Mouse (Mus musculus) bone marrow macrophage, adult 2 months (primary cell): Measurements from ENCODE around the gene Hes5. TPM values are rescaled to one million over a fixed set of nuclear protein-coding genes. Genes with fewer than 3 reads are reported as not detected.
A peak's percentile ranks its signal among the peaks of the same experiment; 100 is the strongest.

Experiments
- H3K27ac ChIP-seq: 2 replicates; pipeline ENCODE4 v1.5.1; 2012; ENCODE audit warnings: low read depth, low read length; ENCODE audit not compliant: insufficient read depth
- H3K4me1 ChIP-seq: 2 replicates; pipeline ENCODE4 v1.6.1; 2012; ENCODE audit warnings: low read length; ENCODE audit not compliant: control insufficient read depth, insufficient read depth
- H3K4me3 ChIP-seq: 2 replicates; pipeline ENCODE4 v1.5.1; 2012; ENCODE audit warnings: mild to moderate bottlenecking, low read length, moderate library complexity; ENCODE audit not compliant: insufficient read depth
- CTCF ChIP-seq: IDR thresholded peaks from 2 replicates; pipeline ENCODE4 v1.5.1; 2012; ENCODE audit warnings: low read depth, mild to moderate bottlenecking, low read length, moderate library complexity
- POLR2A ChIP-seq: IDR thresholded peaks from 2 replicates; pipeline ENCODE4 v1.6.1; 2012; ENCODE audit warnings: mild to moderate bottlenecking, low read depth, low read length, borderline replicate concordance
- polyA plus RNA-seq: library from polyadenylated mRNA; stranded (reverse); fragments of >200 nt; gene quantifications from 2 replicates; pipeline ENCODE4 v1.2.4, GENCODE M21; 2012; ENCODE audit not compliant: missing spikeins, insufficient read depth, insufficient read length

Hes5 gene
- polyA plus RNA-seq, 1 experiment, result not detected

DNA sequence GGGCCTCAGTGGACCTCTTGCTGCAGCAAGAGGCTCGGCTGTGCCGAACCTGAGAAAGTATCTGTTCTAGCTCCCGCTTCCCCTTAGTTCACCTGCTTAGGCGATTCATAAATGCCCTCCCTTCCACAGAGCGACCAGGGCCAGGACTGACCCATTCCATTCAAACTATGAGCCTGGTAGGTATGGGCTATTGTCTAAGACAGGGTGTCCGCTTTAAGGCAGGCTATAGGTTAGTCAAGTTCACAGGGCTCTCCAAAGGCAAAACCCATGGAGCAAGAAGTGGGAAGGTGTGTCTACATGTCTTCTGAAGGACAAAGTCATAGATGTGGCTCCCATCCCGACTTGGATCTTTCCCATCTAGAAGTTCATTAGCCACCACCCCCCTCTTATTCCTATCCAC is 2.0 kb downstream of the Hes5 start:
- no peak overlapping the region for H3K4me3 ChIP-seq
- TF ChIP-seq CTCF (no peak), POLR2A (no peak)
- peaks cover 18% of the 10 kb centered on the region for H3K4me1 ChIP-seq
- no peak overlapping the region for H3K27ac ChIP-seq

DNA sequence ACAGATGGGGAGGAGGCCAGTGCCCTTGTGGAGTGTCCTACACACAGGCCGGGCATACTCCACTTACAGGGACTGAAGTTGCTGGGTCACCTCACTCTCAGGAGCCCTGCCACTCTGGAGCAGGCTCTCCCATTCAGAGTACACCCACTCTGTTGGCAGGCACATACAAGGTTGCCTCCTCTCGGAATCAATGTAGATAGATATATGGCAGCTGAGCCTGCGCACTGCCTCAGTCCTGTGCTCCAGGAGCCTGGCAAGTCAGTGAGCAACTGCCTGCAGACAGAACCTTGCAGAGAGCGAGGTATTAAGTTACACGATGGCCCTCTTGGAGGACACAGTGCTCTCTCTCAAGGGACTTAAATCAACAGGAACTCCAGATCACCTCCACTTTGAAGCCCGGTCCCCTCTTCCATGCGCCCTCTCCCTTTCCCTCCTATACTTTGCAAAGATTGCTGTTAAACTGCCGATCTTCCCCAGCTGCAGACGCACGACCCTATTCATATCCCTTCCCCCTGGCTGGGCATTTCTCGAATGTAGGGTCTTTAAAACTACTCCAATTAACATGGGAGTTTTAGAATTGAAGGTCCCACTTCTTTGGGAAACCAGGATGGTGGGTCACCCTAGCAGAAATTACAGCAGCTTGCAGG is 2.6 kb downstream of the Hes5 start:
- Histone ChIP-seq H3K4me3 (peak overlapping the region; percentile 27), H3K4me1 (peaks cover 23% of the 10 kb centered on the region), H3K27ac (no peak overlapping the region)
- TF ChIP-seq CTCF (no peak), POLR2A (no peak)

DNA sequence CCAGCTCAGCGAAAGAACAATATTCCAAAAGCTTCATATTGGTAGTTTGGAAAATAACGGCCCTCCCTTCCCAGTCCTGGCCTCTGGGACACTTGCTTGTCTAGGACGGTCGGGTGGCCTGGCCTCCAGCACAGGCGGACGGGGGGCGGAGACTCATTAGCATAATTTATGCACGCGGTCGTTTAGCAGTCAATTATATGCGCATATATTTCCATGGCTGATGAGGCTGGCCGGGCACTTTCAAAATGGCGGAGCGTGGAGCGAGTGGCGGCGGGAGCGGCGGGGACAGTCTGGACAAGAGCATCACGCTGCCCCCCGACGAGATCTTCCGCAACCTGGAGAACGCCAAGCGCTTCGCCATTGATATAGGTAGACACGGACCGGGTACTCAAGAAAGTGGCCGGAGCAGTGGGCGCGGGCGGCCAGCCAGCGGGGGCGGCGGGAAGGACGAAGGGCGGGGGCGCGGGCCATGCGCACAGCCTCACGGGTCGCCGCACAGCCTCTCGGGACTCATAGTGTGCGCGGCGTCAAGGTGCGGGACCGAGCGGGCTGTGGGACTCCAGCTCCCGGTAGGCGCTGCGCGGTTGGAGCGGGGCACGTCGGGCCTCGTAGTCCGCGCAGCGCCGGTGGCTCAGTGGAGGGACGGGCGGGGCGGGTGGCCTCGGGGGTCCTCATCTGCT is 3.3 kb downstream of the Hes5 start, which contains the start of gene Pank4:
Pank4 (plus strand) TSS at position 223 of the 680 bp plus-strand sequence.
- H3K4me1 ChIP-seq, result peaks cover 29% of the 10 kb centered on the region
- TF ChIP-seq CTCF (no peak), POLR2A (no peak)
- peak within 1 kb of the TSS; percentile 70 for H3K27ac ChIP-seq
- H3K4me3 ChIP-seq, result peak within 1 kb of the TSS; percentile 95

DNA sequence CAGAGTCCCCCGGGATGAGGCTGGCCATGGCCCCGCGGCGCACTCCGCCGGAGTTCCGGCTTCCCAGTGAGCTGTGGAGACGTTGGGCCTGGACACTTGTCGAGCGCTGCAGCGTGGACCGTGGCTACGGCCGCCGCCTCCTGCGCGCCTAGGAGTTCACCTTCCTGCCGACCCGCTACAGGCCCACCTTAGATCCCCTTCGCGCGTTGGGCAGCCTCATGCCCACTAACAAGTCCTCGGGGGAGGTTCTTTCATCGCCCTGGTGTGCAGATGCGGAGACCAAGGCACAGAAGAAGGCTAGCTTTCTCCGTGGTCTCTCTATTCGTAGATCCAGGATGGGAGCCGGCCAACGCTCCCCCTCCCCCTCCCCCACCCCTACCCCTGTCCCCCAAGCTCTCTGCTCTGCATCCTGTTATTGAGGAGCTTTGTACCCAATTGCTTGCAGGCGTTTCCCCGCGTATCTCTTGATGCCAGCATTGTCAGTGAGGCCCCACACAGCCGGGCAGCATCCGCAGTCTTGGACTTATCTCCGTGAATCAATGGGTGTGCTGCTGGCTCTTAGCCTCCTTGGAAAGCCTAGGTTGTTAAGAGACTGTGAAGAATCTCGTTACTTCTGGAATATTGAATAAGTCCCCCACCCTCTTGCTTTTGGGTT is 4.0 kb downstream of the Hes5 start:
- TF ChIP-seq CTCF (no peak), POLR2A (no peak)
- Histone ChIP-seq H3K27ac (peak overlapping the region; percentile 70), H3K4me1 (peaks cover 31% of the 10 kb centered on the region), H3K4me3 (peak overlapping the region; percentile 95)

DNA sequence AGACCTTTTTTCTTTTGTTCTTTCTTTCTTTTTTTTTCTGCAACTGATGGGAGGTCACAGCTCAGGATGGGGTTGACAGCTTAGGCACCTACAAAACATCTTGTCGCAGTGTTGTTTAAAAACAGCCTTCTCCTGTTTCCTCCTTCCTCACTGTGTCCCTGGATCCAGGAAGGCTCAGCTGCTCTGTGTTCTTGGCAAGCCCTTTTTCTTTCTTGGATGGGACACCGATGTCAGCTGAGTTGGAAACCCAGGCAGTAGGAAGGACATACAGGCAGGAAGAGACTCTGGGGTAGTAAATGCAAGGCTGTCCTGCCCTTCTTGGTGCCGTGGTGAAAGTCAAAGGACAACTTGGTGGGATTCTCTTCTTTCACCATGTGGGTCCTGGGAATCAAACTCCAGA is 5.1 kb downstream of the Hes5 start:
- Histone ChIP-seq H3K4me3 (no peak overlapping the region), H3K4me1 (peaks cover 31% of the 10 kb centered on the region), H3K27ac (no peak overlapping the region)
- TF ChIP-seq CTCF (no peak), POLR2A (no peak)

DNA sequence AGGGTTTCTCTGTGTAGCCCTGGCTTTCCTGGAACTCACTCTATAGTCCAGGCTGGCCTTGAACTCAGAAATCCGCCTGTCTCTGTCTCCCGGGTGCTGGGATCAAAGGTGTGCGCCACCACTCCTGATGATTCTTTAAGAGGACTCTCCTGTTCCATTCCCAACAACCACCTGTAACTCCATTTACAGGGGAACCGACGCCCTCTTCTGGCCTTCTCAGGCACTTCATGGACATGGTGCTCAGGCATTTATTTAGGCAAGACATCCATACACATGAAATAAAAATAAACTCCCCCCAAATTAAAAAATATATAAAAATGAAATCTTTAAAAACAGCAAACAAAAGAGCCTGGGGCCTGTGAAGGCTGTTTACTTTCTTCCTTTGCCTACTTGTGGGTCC is 6.5 kb downstream of the Hes5 start:
- Histone ChIP-seq H3K4me1 (peaks cover 31% of the 10 kb centered on the region), H3K27ac (peak overlapping the region; percentile 31), H3K4me3 (no peak overlapping the region)
- TF ChIP-seq CTCF (no peak; the same call in 1 of the 2 replicates), POLR2A (no peak)

DNA sequence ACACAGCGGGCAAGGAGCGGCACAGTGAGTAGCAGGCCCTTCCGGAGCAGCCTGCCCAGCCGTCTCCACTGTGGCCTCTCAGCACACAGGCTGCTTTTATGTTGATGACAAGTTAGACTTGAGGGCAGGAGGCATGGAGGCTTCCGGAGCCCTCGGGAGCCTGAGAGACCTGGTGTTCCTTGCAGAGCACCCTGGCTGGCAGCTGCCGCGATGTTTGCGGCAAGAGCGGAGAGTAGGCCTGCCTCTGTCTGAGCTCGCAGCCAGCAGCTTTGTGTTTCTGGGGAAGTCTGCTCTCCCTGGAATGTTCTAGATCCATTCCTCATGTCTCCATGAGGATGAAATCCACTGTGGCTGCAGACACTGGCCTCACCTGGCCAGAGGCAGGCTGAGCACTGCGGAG is 11.8 kb downstream of the Hes5 start:
- no peak overlapping the region for H3K27ac ChIP-seq
- peaks cover 14% of the 10 kb centered on the region for H3K4me1 ChIP-seq
- H3K4me3 ChIP-seq, result no peak overlapping the region
- TF ChIP-seq CTCF (no peak), POLR2A (no peak)

DNA sequence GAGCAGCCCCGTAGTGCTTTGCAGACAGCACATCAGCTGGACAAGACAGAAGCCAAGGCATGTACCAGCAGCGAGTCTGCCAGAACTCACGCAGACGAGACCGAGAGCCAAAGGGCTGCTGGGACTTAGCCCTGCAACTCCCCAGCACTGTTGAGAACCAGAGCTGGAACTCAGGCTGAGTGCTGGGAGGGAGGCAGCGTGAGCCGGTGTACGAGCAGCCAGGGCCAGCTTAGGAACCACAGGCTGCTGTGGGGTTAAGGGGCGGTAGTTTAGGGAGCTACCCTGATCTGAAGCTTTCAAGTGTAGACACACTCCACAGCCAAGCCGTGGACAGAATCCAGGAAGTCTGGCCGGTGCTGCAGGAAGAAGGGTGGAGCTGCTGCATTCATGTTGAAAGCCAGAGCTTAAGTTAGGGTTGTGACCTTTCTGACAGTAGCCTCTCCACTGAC is 13.5 kb downstream of the Hes5 start:
- Histone ChIP-seq H3K4me3 (no peak overlapping the region), H3K4me1 (peaks cover under 1% of the 10 kb centered on the region; the same call in 1 of the 2 replicates), H3K27ac (no peak overlapping the region)
- TF ChIP-seq POLR2A (no peak), CTCF (no peak)

DNA sequence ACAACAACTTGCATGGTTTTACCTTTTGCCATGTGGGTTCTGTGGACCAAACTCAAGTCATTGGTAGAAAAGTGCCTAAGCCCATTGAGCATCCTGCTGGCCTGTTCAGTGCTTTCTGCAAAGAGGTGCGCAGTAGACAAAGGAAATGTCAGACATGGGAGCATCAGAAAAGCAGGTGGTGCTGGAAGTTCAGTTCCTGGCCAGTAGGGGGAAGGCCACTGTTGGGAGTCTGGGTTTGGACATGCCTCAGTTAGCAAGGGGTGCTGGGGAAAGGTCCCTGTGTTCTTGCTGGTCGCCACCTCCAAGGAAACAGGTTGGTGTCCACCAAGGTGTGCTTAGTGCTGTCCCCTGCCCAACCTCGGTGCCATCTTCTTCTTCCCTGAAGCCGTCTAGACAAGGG is 19.4 kb downstream of the Hes5 start:
- Histone ChIP-seq H3K4me3 (no peak overlapping the region), H3K27ac (no peak overlapping the region)
- TF ChIP-seq CTCF (no peak), POLR2A (no peak)

DNA sequence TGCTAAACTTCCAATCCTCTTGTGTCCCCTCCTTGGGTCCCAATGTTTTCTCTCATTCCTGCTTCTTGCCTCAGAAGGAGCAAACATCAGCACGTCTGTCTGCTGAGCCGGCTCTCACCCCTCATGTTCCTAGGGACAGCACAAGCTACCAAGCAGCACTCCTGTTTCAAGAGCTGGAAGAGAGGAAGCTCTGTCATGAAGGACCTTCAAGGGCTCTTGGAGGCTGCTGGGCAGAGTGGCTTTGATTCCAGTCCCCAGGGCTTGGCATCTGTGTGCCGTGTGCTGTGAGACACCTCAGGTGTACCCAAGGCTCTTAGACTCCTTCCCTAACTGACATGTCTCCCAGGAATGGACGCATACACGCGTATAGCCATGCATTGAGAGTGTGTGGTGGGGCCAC is 20.4 kb downstream of the Hes5 start:
- TF ChIP-seq CTCF (no peak), POLR2A (no peak)
- no peak overlapping the region for H3K27ac ChIP-seq

More for the DNA sequence above, 19.4 kb downstream of the Hes5 start:
- H3K4me1 ChIP-seq, result no peaks in the 10 kb centered on the region

More for the DNA sequence above, 20.4 kb downstream of the Hes5 start:
- Histone ChIP-seq H3K4me1 (no peaks in the 10 kb centered on the region), H3K4me3 (no peak overlapping the region)
